Mouse (Mus musculus) splenic B cell, adult 2 months (primary cell): ENCODE measurements around the gene Arfgap1.

Experiments used
- DNase-seq: peaks from one replicate; pipeline ENCODE4 v3.0.0-alpha.2; 2011; ENCODE audit warnings: low read depth, low spot score
- H3K27me3 ChIP-seq: 2 replicates; pipeline ENCODE4 v1.6.1; 2012; ENCODE audit warnings: mild to moderate bottlenecking, low read length, moderate library complexity, mixed read lengths; ENCODE audit not compliant: control insufficient read depth, poor library complexity, insufficient read depth, severe bottlenecking
- H3K36me3 ChIP-seq: 2 replicates; pipeline ENCODE4 v1.6.1; 2012; ENCODE audit warnings: mild to moderate bottlenecking, low read length, moderate library complexity, mixed read lengths; ENCODE audit not compliant: control insufficient read depth, poor library complexity, insufficient read depth, severe bottlenecking

Arfgap1 gene

GRCm38 (mm10) chr2:180960187-180960586, 6.8 kb upstream of the Arfgap1 start:
- no peak for DNase-seq
- Histone ChIP-seq H3K27me3 (no peaks in the 10 kb centered on the region), H3K36me3 (no peaks in the 10 kb centered on the region)

GRCm38 (mm10) chr2:180962616-180963308, 4.3 kb upstream of the Arfgap1 start:
- Histone ChIP-seq H3K36me3 (no peaks in the 10 kb centered on the region), H3K27me3 (no peaks in the 10 kb centered on the region)
- DNase-seq = no peak

- Histone ChIP-seq H3K36me3 (no peaks in the 10 kb centered on the region), H3K27me3 (no peaks in the 10 kb centered on the region)
- DNase-seq = peak; percentile 76
Observed at GRCm38 (mm10) chr2:180963956-180964355, 3.1 kb upstream of the Arfgap1 start.

GRCm38 (mm10) chr2:180966092-180966882, 738 bp upstream of the Arfgap1 start:
- DNase-seq = peak; percentile 69
- Histone ChIP-seq H3K27me3 (no peaks in the 10 kb centered on the region), H3K36me3 (no peaks in the 10 kb centered on the region)

- no peak for DNase-seq
- Histone ChIP-seq H3K36me3 (peaks cover 14% of the 10 kb centered on the region), H3K27me3 (no peaks in the 10 kb centered on the region)
Observed at GRCm38 (mm10) chr2:180981133-180981532, 14.1 kb downstream of the Arfgap1 start.

- DNase-seq = no peak
- H3K27me3 ChIP-seq = no peaks in the 10 kb centered on the region
- H3K36me3 ChIP-seq = no peaks in the 10 kb centered on the region; the same call in 1 of the 2 replicates
Observed at GRCm38 (mm10) chr2:180985635-180986034, 18.6 kb downstream of the Arfgap1 start.

- Histone ChIP-seq H3K27me3 (no peaks in the 10 kb centered on the region), H3K36me3 (no peaks in the 10 kb centered on the region; the same call in 1 of the 2 replicates)
- no peak for DNase-seq
Observed at GRCm38 (mm10) chr2:180986449-180986848, 19.4 kb downstream of the Arfgap1 start, which contains the start of gene Col20a1. Col20a1 (plus strand) TSS chr2:180986535.

GRCm38 (mm10) chr2:180987001-180987400, 20.0 kb downstream of the Arfgap1 start:
- DNase-seq = no peak
- no peaks in the 10 kb centered on the region; the same call in 1 of the 2 replicates for H3K36me3 ChIP-seq

GRCm38 (mm10) chr2:180987432-180988030, 20.5 kb downstream of the Arfgap1 start:
- no peak for DNase-seq
- no peaks in the 10 kb centered on the region for H3K27me3 ChIP-seq
- H3K36me3 ChIP-seq = no peaks in the 10 kb centered on the region; the same call in 1 of the 2 replicates

More at GRCm38 (mm10) chr2:180987001-180987400, 20.0 kb downstream of the Arfgap1 start:
- H3K27me3 ChIP-seq = no peaks in the 10 kb centered on the region

GRCm38 (mm10) chr2:180988347-180988913, 21.4 kb downstream of the Arfgap1 start:
- no peak for DNase-seq
- Histone ChIP-seq H3K27me3 (no peaks in the 10 kb centered on the region), H3K36me3 (no peaks in the 10 kb centered on the region; the same call in 1 of the 2 replicates)

GRCm38 (mm10) chr2:180988948-180989347, 21.9 kb downstream of the Arfgap1 start:
- H3K36me3 ChIP-seq = no peaks in the 10 kb centered on the region
- H3K27me3 ChIP-seq = no peaks in the 10 kb centered on the region
- DNase-seq = no peak

GRCm38 (mm10) chr2:180990347-180990746, 23.3 kb downstream of the Arfgap1 start:
- no peak for DNase-seq
- Histone ChIP-seq H3K36me3 (no peaks in the 10 kb centered on the region), H3K27me3 (no peaks in the 10 kb centered on the region)

GRCm38 (mm10) chr2:180994360-180994759, 27.3 kb downstream of the Arfgap1 start:
- no peaks in the 10 kb centered on the region for H3K36me3 ChIP-seq
- H3K27me3 ChIP-seq = no peaks in the 10 kb centered on the region
- DNase-seq = no peak

- no peaks in the 10 kb centered on the region for H3K27me3 ChIP-seq
- no peaks in the 10 kb centered on the region for H3K36me3 ChIP-seq
- DNase-seq = no peak
Observed at GRCm38 (mm10) chr2:180995457-180995856, 28.4 kb downstream of the Arfgap1 start.
